Mouse (Mus musculus): ENCODE measurements around the gene Ing4. TPM values are rescaled to one million over a fixed set of nuclear protein-coding genes. Genes with fewer than 3 reads are reported as not detected.

Gene Ing4
- 129 and 133 TPM in 2 replicates for polyA plus RNA-seq (2015; fragmentation: Nextera tagmentation; extraction: Ambion mirVana)

- WGBS = under 1% methylated on average over 26 of the region's 26 CpGs
- H3K27me3 ChIP-seq (replicated peaks) = no peaks in the 10 kb centered on the region
- H3K36me3 ChIP-seq = peaks cover 33% of the 10 kb centered on the region
- H3K9ac ChIP-seq (replicated peaks) = peak within 1 kb of the TSS; percentile 73
- H3K4me3 ChIP-seq (replicated peaks) = peak within 1 kb of the TSS; percentile 72
- peak within 1 kb of the TSS; percentile 80 for H3K4me2 ChIP-seq
- peak within 1 kb of the TSS; percentile 79 for H3K27ac ChIP-seq (replicated peaks)
- peak; percentile 97 for ATAC-seq (ENCODE audit: low FRiP score)
- H3K4me1 ChIP-seq = peaks cover 20% of the 10 kb centered on the region
- H3K9me3 ChIP-seq (replicated peaks) = no peaks in the 10 kb centered on the region
Measured at GRCm38 (mm10) chr6:125039533-125040153, at the start of gene Ing4. TSS of gene Ing4 (plus strand) at chr6:125039760.

GRCm38 (mm10) chr6:124992241-124992640 is 47.3 kb upstream of the Ing4 start:
- Histone ChIP-seq H3K4me2 (no peak overlapping the region), H3K4me1 (peaks cover 18% of the 10 kb centered on the region), H3K9me3 (replicated peaks) (no peaks in the 10 kb centered on the region), H3K36me3 (no peaks in the 10 kb centered on the region), H3K9ac (replicated peaks) (no peak overlapping the region), H3K27me3 (replicated peaks) (peaks cover 16% of the 10 kb centered on the region), H3K27ac (replicated peaks) (no peak overlapping the region), H3K4me3 (replicated peaks) (no peak overlapping the region)
- 58% methylated on average over 4 of the region's 4 CpGs for WGBS
- ATAC-seq (ENCODE audit: low FRiP score) = no peak

DNA sequence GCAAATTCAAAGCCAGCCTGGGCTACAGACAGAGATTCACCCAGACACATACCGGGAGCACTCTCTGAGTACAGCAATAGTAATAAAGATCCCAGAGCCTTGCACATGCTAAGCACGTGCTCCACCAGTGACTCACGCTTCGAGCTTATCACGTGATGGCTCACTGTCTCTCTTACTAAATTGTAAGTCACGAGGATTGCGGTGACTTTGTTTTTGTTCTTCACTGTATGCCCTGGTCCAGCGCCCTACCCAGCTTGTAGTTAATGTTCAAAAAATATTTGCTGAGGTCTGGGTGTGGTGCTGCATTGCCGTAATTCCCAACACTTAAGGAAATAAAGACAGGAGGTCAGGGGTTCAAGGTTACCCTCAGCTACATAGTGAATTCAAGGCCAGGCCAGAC is 46.2 kb upstream of the Ing4 start:
- H3K9me3 ChIP-seq (replicated peaks) = no peaks in the 10 kb centered on the region
- no peak overlapping the region for H3K4me3 ChIP-seq (replicated peaks)
- H3K9ac ChIP-seq (replicated peaks) = no peak overlapping the region
- 85% methylated on average over 9 of the region's 9 CpGs for WGBS
- no peaks in the 10 kb centered on the region for H3K36me3 ChIP-seq
- ATAC-seq (ENCODE audit: low FRiP score) = no peak
- H3K4me1 ChIP-seq = peaks cover 26% of the 10 kb centered on the region
- peaks cover 14% of the 10 kb centered on the region for H3K27me3 ChIP-seq (replicated peaks)
- peak overlapping the region; percentile 37 for H3K27ac ChIP-seq (replicated peaks)
- H3K4me2 ChIP-seq = no peak overlapping the region

DNA sequence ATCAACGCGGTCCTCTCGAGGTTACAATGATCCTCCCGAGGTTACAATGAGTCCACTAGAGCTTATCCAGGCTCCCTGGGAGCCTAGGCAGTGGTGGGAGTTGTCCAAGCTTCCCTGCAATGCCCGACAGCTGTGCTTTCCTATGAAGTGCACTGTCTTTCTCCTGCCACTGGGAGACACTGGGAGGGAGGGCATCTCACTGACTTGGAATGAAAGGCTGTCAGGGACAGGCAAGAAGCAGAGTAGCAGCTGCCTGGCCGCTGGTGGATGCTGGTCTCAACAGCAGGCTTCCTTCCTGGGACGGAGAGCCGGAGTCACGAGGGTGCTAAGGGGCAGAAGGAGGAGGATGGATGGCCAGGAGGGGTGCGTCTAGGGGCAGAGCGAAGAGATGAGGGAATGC is 45.7 kb upstream of the Ing4 start:
- H3K27me3 ChIP-seq (replicated peaks) = peaks cover 19% of the 10 kb centered on the region
- H3K4me3 ChIP-seq (replicated peaks) = peak overlapping the region; percentile 23
- ATAC-seq (ENCODE audit: low FRiP score) = no peak
- H3K9me3 ChIP-seq (replicated peaks) = no peaks in the 10 kb centered on the region
- 16% methylated on average over 10 of the region's 11 CpGs for WGBS
- peak overlapping the region; percentile 43 for H3K4me2 ChIP-seq
- H3K9ac ChIP-seq (replicated peaks) = peak overlapping the region; percentile 38
- peaks cover 31% of the 10 kb centered on the region for H3K4me1 ChIP-seq
- peak overlapping the region; percentile 37 for H3K27ac ChIP-seq (replicated peaks)
- H3K36me3 ChIP-seq = no peaks in the 10 kb centered on the region

GRCm38 (mm10) chr6:124995246-124995645 is 44.3 kb upstream of the Ing4 start:
- Histone ChIP-seq H3K27me3 (replicated peaks) (peaks cover 31% of the 10 kb centered on the region), H3K4me3 (replicated peaks) (no peak overlapping the region), H3K9me3 (replicated peaks) (no peaks in the 10 kb centered on the region), H3K36me3 (peaks cover 6% of the 10 kb centered on the region; the same call in 1 of the 2 replicates), H3K4me2 (peak overlapping the region; percentile 43; the same call in 1 of the 2 replicates), H3K9ac (replicated peaks) (no peak overlapping the region), H3K27ac (replicated peaks) (no peak overlapping the region), H3K4me1 (peaks cover 40% of the 10 kb centered on the region)
- WGBS = 80% methylated on average over 7 of the region's 7 CpGs
- ATAC-seq (ENCODE audit: low FRiP score) = no peak

GRCm38 (mm10) chr6:124995831-124996403 is 43.6 kb upstream of the Ing4 start:
- H3K36me3 ChIP-seq = peaks cover 13% of the 10 kb centered on the region
- WGBS = 38% methylated on average over 8 of the region's 8 CpGs
- no peaks in the 10 kb centered on the region for H3K9me3 ChIP-seq (replicated peaks)
- H3K27me3 ChIP-seq (replicated peaks) = peaks cover 36% of the 10 kb centered on the region
- peak overlapping the region; percentile 93 for H3K9ac ChIP-seq (replicated peaks)
- peak overlapping the region; percentile 76 for H3K4me3 ChIP-seq (replicated peaks)
- H3K27ac ChIP-seq (replicated peaks) = peak overlapping the region; percentile 84
- peak; percentile 9; the same call in 1 of the 2 replicates for ATAC-seq (ENCODE audit: low FRiP score)
- H3K4me2 ChIP-seq = peak overlapping the region; percentile 90
- H3K4me1 ChIP-seq = peaks cover 40% of the 10 kb centered on the region

- Histone ChIP-seq H3K36me3 (peaks cover 22% of the 10 kb centered on the region), H3K4me2 (peak within 1 kb of the TSS; percentile 90), H3K27ac (replicated peaks) (peak within 1 kb of the TSS; percentile 84), H3K9ac (replicated peaks) (peak within 1 kb of the TSS; percentile 93), H3K27me3 (replicated peaks) (peaks cover 45% of the 10 kb centered on the region), H3K4me1 (peaks cover 40% of the 10 kb centered on the region), H3K4me3 (replicated peaks) (peak within 1 kb of the TSS; percentile 76), H3K9me3 (replicated peaks) (no peaks in the 10 kb centered on the region)
- ATAC-seq (ENCODE audit: low FRiP score) = peak; percentile 89
- WGBS = 2% methylated on average over 53 of the region's 78 CpGs
Measured at GRCm38 (mm10) chr6:124996551-124997501, 42.7 kb upstream of the Ing4 start, which contains the start of gene Pianp. TSS of gene Pianp (plus strand) at chr6:124996694.

DNA sequence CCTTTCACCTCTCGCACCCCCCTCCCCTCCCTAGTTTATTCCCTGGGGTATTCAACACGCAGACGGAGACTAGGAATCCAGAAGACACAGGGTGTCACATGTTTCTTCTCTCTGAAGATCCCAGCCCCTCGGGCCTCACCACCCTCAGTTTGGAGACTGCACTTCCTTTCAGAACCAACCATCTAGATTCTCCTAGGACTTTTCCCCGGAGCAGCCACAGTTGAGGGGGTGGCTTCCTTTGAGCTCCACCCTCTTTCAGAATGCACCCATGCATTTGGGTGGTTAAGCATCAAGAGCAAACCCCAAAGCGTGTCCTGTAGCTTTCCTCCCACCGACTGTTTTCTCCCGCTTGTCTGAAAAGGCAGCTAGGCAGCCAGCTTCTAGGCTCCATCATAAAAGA is 41.5 kb upstream of the Ing4 start:
- Histone ChIP-seq H3K27ac (replicated peaks) (no peak overlapping the region), H3K4me1 (peaks cover 40% of the 10 kb centered on the region), H3K4me2 (peak overlapping the region; percentile 90), H3K4me3 (replicated peaks) (peak overlapping the region; percentile 76), H3K36me3 (peaks cover 26% of the 10 kb centered on the region), H3K9me3 (replicated peaks) (no peaks in the 10 kb centered on the region), H3K27me3 (replicated peaks) (peaks cover 48% of the 10 kb centered on the region), H3K9ac (replicated peaks) (peak overlapping the region; percentile 93)
- 2% methylated on average over 8 of the region's 8 CpGs for WGBS
- ATAC-seq (ENCODE audit: low FRiP score) = no peak

DNA sequence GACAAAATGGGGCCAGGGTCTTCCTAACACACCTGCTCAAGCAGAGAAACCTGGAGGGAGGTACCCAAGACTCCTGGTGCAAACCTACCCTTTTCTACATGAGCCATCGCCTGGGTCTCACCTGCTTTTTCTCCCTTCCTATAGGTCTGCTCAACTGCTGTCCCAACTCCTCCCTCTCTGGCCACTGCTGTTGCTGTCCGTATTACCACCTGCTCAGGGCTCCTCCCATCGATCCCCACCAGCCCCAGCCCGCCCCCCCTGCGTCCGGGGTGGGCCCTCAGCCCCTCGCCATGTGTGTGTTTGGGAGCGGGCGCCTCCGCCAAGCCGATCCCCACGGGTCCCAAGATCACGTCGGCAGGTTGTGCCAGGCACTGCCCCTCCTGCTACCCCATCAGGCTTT is 40.5 kb upstream of the Ing4 start:
- 0 out of 2 replicates have a peak overlapping the region, but pooled peaks have one; percentile 93 for H3K9ac ChIP-seq (replicated peaks)

GRCm38 (mm10) chr6:124999546-124999945 is 40.0 kb upstream of the Ing4 start:
- H3K27me3 ChIP-seq (replicated peaks) = peaks cover 43% of the 10 kb centered on the region
- H3K36me3 ChIP-seq = peaks cover 26% of the 10 kb centered on the region
- H3K4me1 ChIP-seq = peaks cover 35% of the 10 kb centered on the region
- WGBS = 41% methylated on average over 10 of the region's 10 CpGs
- no peak for ATAC-seq (ENCODE audit: low FRiP score)
- no peak overlapping the region for H3K4me3 ChIP-seq (replicated peaks)
- peak overlapping the region; percentile 90; the same call in 1 of the 2 replicates for H3K4me2 ChIP-seq
- H3K9ac ChIP-seq (replicated peaks) = 0 out of 2 replicates have a peak overlapping the region, but pooled peaks have one; percentile 7
- H3K9me3 ChIP-seq (replicated peaks) = no peaks in the 10 kb centered on the region
- no peak overlapping the region for H3K27ac ChIP-seq (replicated peaks)

More for the DNA sequence above, 40.5 kb upstream of the Ing4 start:
- Histone ChIP-seq H3K27me3 (replicated peaks) (peaks cover 46% of the 10 kb centered on the region), H3K4me3 (replicated peaks) (no peak overlapping the region), H3K27ac (replicated peaks) (no peak overlapping the region), H3K9me3 (replicated peaks) (no peaks in the 10 kb centered on the region), H3K4me1 (peaks cover 36% of the 10 kb centered on the region), H3K4me2 (peak overlapping the region; percentile 90; the same call in 1 of the 2 replicates), H3K36me3 (peaks cover 26% of the 10 kb centered on the region)
- 42% methylated on average over 14 of the region's 14 CpGs for WGBS
- ATAC-seq (ENCODE audit: low FRiP score) = no peak

DNA sequence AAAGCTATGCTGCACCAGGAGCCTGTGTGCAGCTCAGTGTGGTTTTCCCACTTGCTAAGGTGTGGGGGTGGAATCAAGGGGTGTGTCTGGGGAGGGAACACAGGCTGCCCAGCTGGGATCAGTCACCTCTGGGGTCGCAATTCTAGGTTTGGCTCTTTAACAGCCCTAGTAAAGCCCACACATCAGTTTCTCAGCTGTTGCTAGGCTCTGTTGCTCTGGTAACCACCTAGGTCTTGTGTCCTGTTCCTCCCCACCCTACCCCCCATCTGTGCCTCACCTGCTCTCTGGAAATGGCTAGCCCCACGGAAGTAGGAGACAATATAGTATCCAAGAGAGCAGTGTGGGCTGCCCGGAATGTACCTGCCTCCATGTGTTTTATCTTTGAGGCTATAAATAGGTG is 35.9 kb upstream of the Ing4 start:
- WGBS = 37% methylated on average over 3 of the region's 3 CpGs
- Histone ChIP-seq H3K27me3 (replicated peaks) (peaks cover 31% of the 10 kb centered on the region), H3K9ac (replicated peaks) (no peak overlapping the region)

More for the DNA sequence above, 35.9 kb upstream of the Ing4 start:
- no peak overlapping the region for H3K4me3 ChIP-seq (replicated peaks)
- peaks cover 18% of the 10 kb centered on the region for H3K4me1 ChIP-seq
- no peaks in the 10 kb centered on the region for H3K9me3 ChIP-seq (replicated peaks)
- H3K36me3 ChIP-seq = peaks cover 26% of the 10 kb centered on the region
- H3K4me2 ChIP-seq = no peak overlapping the region
- H3K27ac ChIP-seq (replicated peaks) = no peak overlapping the region
- no peak for ATAC-seq (ENCODE audit: low FRiP score)

All from neural tube, embryonic 15.5 days (tissue).